Mouse (Mus musculus): ENCODE data around the gene Cdcp1.

DNA sequence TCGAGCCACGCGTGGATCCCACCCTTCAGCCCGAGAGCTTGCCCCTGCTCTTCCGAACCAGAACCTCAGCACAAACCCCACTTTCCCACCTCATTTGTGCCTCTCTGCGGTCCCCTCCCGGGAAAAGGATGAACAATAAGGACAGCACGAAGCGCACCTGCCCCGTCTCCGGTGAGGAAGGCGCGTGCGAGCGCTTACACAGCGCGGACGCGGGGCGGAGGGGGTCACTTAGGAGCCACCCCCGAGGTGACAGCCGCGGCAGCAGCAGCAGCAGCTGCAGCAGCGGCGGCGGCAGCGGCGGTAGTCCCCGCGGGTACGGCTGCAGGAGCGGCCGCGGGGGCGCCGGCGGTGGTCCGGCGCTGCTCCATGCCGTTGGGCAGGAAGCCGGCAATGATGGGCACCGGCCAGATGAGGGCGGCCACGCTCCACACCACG lies 43.6 kb upstream of the Cdcp1 start:
- TF ChIP-seq CTCF (IDR thresholded peaks at IDR 0.05; ENCODE audit: low read depth, low read length) (no peak), POLR2AphosphoS5 (IDR thresholded peaks at IDR 0.05; ENCODE audit: insufficient replicate concordance, low read depth, low read length) (no peak), GATA1 (IDR thresholded peaks at IDR 0.05; ENCODE audit: borderline replicate concordance, low read length) (no peak), TAL1 (conservative IDR thresholded peaks at IDR 0.05; ENCODE audit: low read depth, low read length) (no peak), GATA2 (IDR thresholded peaks at IDR 0.05; ENCODE audit: borderline replicate concordance, low read depth, low read length) (no peak)

Data from G1E (cell line).